Mouse (Mus musculus) layer of hippocampus, adult 18-20 months (tissue): ENCODE measurements at regions not wholly inside any gene's neighbourhood (a gene's known extent, or its start where the extent isn't known, plus 50 kb on each side); places are given as distances from the start of the nearest gene placed in this dataset.
"Not testable (repeated sequence)": the region's sequence is repeated elsewhere in the genome, so short reads cannot be mapped to it uniquely, and the experiment has no call there.

Experiments
- DNase-seq, 2 experiments: peaks; one replicate each; pipeline ENCODE4 v3.0.0; 2022; ENCODE audit warnings: low spot score in 2 of 2

- DNase-seq: no peak
These were observed 79.1 kb upstream of the Neurl1b start for GRCm38 (mm10) chr17:26335551-26335950.

GRCm38 (mm10) chr17:26336011-26336410 lies 78.6 kb upstream of the Neurl1b start:
- DNase-seq: no peak

GRCm38 (mm10) chr17:26337106-26337505 lies 77.5 kb upstream of the Neurl1b start:
- no peak for DNase-seq

- not testable (repeated sequence) for DNase-seq
These were observed 69.2 kb upstream of the Neurl1b start for GRCm38 (mm10) chr17:26345436-26345835.

GRCm38 (mm10) chr17:26348116-26348515 lies 66.5 kb upstream of the Neurl1b start:
- DNase-seq: no peak

GRCm38 (mm10) chr17:26349741-26350140 lies 64.9 kb upstream of the Neurl1b start:
- no peak for DNase-seq

- peak in 1 of 2 experiments; percentile 38 for DNase-seq
These were observed 64.4 kb upstream of the Neurl1b start for GRCm38 (mm10) chr17:26350216-26350615.

- no peak for DNase-seq
These were observed 62.6 kb upstream of the Neurl1b start for GRCm38 (mm10) chr17:26351991-26352390.

- no peak for DNase-seq
These were observed 61.9 kb upstream of the Neurl1b start for GRCm38 (mm10) chr17:26352712-26353111.

GRCm38 (mm10) chr17:26354431-26354830 lies 60.2 kb upstream of the Neurl1b start:
- no peak for DNase-seq

GRCm38 (mm10) chr17:26355301-26355700 lies 59.3 kb upstream of the Neurl1b start:
- no peak for DNase-seq

- DNase-seq: no peak
These were observed 57.7 kb upstream of the Neurl1b start for GRCm38 (mm10) chr17:26356906-26357305.

GRCm38 (mm10) chr17:26357784-26358183 lies 56.8 kb upstream of the Neurl1b start:
- DNase-seq: no peak

- no peak for DNase-seq
These were observed 53.9 kb upstream of the Neurl1b start for GRCm38 (mm10) chr17:26360711-26361110.

- DNase-seq: no peak
These were observed 53.2 kb upstream of the Neurl1b start for GRCm38 (mm10) chr17:26361420-26361819.

- DNase-seq: no peak
These were observed 52.6 kb upstream of the Neurl1b start for GRCm38 (mm10) chr17:26361992-26362391.

- DNase-seq: no peak
These were observed 51.9 kb upstream of the Neurl1b start for GRCm38 (mm10) chr17:26362586-26363361.

GRCm38 (mm10) chr17:26363853-26364532 lies 50.6 kb upstream of the Neurl1b start:
- DNase-seq: no peak
